ENCODE assay signal across 24 mouse cellular contexts in genomic region chr5:113626352-113626751, GRCm38 (mm10). TPM values are rescaled to one million over a fixed set of nuclear protein-coding genes. Genes with fewer than 3 reads are reported as not detected.
A peak's percentile ranks its signal among the peaks of the same experiment; 100 is the strongest.
DNase-seq lines count a peak whose midpoint lies in the region; ATAC-seq and TF ChIP-seq lines count a peak whose summit lies in the region.
"Had no signal": no experiment of that assay in that cellular context is flagged by ENCODE, and none has a peak within 500 bp of the region (broad histone marks: within the 10 kb centered on the region; RNA-seq: fewer than 3 reads in every experiment).

No protein-coding gene starts in this region.

- H3K27ac ChIP-seq in hindbrain, embryonic 10.5 days = 0 out of 2 replicates have a peak overlapping the region, but pooled peaks have one; percentile 62
- no peak overlapping the region for H3K27ac ChIP-seq in hindbrain, embryonic 16.5 days (ENCODE audit: low read depth, low read length)
- no peak overlapping the region for H3K27ac ChIP-seq in midbrain, postnatal 0 days (ENCODE audit: low read depth, low read length)
- H3K27ac ChIP-seq in heart, adult 2 months = no peak overlapping the region
- H3K27ac ChIP-seq: hindbrain, embryonic 13.5 days; left cerebral cortex, adult 2 months; limb, embryonic 12.5 days; liver, embryonic 14.5 days had no signal

- intact Hi-C loops in heart, adult 2 months (cut with DNase I) = no loop called here

- 83% methylated on average over 8 of the region's 8 CpGs for WGBS in hindbrain, embryonic 10.5 days
- 87% methylated on average over 8 of the region's 8 CpGs for WGBS in hindbrain, embryonic 16.5 days
- WGBS in midbrain, postnatal 0 days = 85% methylated on average over 8 of the region's 8 CpGs
- 65% methylated on average over 8 of the region's 8 CpGs for WGBS in heart, adult 2 months

- H3K36me3 ChIP-seq in hindbrain, embryonic 10.5 days = no peaks in the 10 kb centered on the region
- H3K36me3 ChIP-seq in hindbrain, embryonic 16.5 days (ENCODE audit: control insufficient read depth, insufficient read depth, low read length) = no peaks in the 10 kb centered on the region
- H3K36me3 ChIP-seq in midbrain, postnatal 0 days (ENCODE audit: insufficient read depth, low read length) = no peaks in the 10 kb centered on the region
- H3K36me3 ChIP-seq in heart, adult 2 months (ENCODE audit: control insufficient read depth, insufficient read depth, low read length) = no peaks in the 10 kb centered on the region
- H3K36me3 ChIP-seq: heart, embryonic 10.5 days; hindbrain, embryonic 13.5 days; limb, embryonic 12.5 days had no signal

- peaks cover 11% of the 10 kb centered on the region; the same call in 1 of the 2 replicates for H3K27me3 ChIP-seq in hindbrain, embryonic 10.5 days (ENCODE audit: insufficient read depth, poor library complexity, severe bottlenecking)
- no peaks in the 10 kb centered on the region; the same call in 1 of the 2 replicates for H3K27me3 ChIP-seq in hindbrain, embryonic 16.5 days (replicated peaks; ENCODE audit: control insufficient read depth, insufficient read depth, low read length)
- H3K27me3 ChIP-seq in midbrain, postnatal 0 days (ENCODE audit: insufficient read depth, low read length) = no peaks in the 10 kb centered on the region
- no peaks in the 10 kb centered on the region for H3K27me3 ChIP-seq in heart, adult 2 months (ENCODE audit: control insufficient read depth, insufficient read depth, low read length)

- H3K4me1 ChIP-seq in hindbrain, embryonic 10.5 days (replicated peaks) = peaks cover 62% of the 10 kb centered on the region
- H3K4me1 ChIP-seq in hindbrain, embryonic 16.5 days (ENCODE audit: control insufficient read depth, insufficient read depth, low read depth, low read length) = no peaks in the 10 kb centered on the region
- no peaks in the 10 kb centered on the region for H3K4me1 ChIP-seq in midbrain, postnatal 0 days (ENCODE audit: insufficient read depth, low read length)
- H3K4me1 ChIP-seq in heart, adult 2 months (ENCODE audit: control insufficient read depth, insufficient read depth, low read length) = peaks cover 8% of the 10 kb centered on the region

- no peak overlapping the region for H3K4me2 ChIP-seq in hindbrain, embryonic 16.5 days (ENCODE audit: low read length)
- H3K4me2 ChIP-seq in midbrain, postnatal 0 days (ENCODE audit: low read depth, low read length, poor library complexity, severe bottlenecking) = no peak overlapping the region
- H3K4me2 ChIP-seq: hindbrain, embryonic 13.5 days; limb, embryonic 12.5 days had no signal

- no peak for TF ChIP-seq CTCF in midbrain, postnatal 0 days (IDR thresholded peaks at IDR 0.05)
- TF ChIP-seq CTCF in heart, adult 2 months (IDR thresholded peaks at IDR 0.05) = no peak

- DNase-seq in hindbrain, embryonic 10.5 days (ENCODE audit: low spot score) = no peak
- DNase-seq in 416B (ENCODE audit: low read depth) = peak; percentile 12
- no peak for DNase-seq in midbrain, postnatal 0 days (ENCODE audit: low spot score)
- DNase-seq in heart, adult 2 months = no peak
- DNase-seq: adrenal gland, postnatal 36 days; cerebellum, adult 11-12 months; cerebellum, postnatal 14 days; embryo, embryonic 11 days; gastrocnemius, postnatal 10 days; kidney, postnatal 36 days; layer of hippocampus, adult 9-11 months; midbrain, embryonic 14.5 days; thymus, postnatal 25 days had no signal

- TF ChIP-seq POLR2A in heart, adult 2 months (IDR thresholded peaks at IDR 0.05; ENCODE audit: insufficient read depth, low read depth, low read length) = no peak

- H3K79me2 ChIP-seq in heart, adult 2 months (replicated peaks; ENCODE audit: control insufficient read depth, insufficient read depth, low read length) = no peaks in the 10 kb centered on the region

- no peaks in the 10 kb centered on the region for H3K9me3 ChIP-seq in hindbrain, embryonic 10.5 days
- H3K9me3 ChIP-seq in hindbrain, embryonic 16.5 days (ENCODE audit: control insufficient read depth, low read length) = no peaks in the 10 kb centered on the region
- H3K9me3 ChIP-seq in midbrain, postnatal 0 days (ENCODE audit: low read length) = no peaks in the 10 kb centered on the region
- H3K9me3 ChIP-seq: heart, embryonic 10.5 days; hindbrain, embryonic 13.5 days; limb, embryonic 12.5 days had no signal

- ATAC-seq in hindbrain, embryonic 16.5 days = no peak
- peak; percentile 86 for ATAC-seq in granulocyte monocyte progenitor cell, adult 5-6 weeks (replicated peaks; ENCODE audit: poor library complexity, severe bottlenecking)
- ATAC-seq in megakaryocyte progenitor cell, adult 5-6 weeks (replicated peaks; ENCODE audit: poor library complexity) = peak; percentile 86
- ATAC-seq in midbrain, postnatal 0 days (ENCODE audit: low FRiP score) = no peak

- no peak overlapping the region for H3K4me3 ChIP-seq in hindbrain, embryonic 10.5 days
- H3K4me3 ChIP-seq in hindbrain, embryonic 16.5 days (ENCODE audit: low read length) = no peak overlapping the region
- no peak overlapping the region for H3K4me3 ChIP-seq in midbrain, postnatal 0 days (ENCODE audit: low read depth, low read length)
- no peak overlapping the region for H3K4me3 ChIP-seq in heart, adult 2 months
- H3K4me3 ChIP-seq: heart, embryonic 10.5 days; hindbrain, embryonic 13.5 days; left cerebral cortex, adult 2 months; limb, embryonic 12.5 days; megakaryocyte, embryonic 14.5 days had no signal

- H3K9ac ChIP-seq in hindbrain, embryonic 16.5 days (ENCODE audit: low read depth, low read length) = no peak overlapping the region
- no peak overlapping the region for H3K9ac ChIP-seq in midbrain, postnatal 0 days (replicated peaks; ENCODE audit: low read length, poor library complexity, severe bottlenecking)
- no peak overlapping the region for H3K9ac ChIP-seq in heart, adult 2 months (ENCODE audit: low read depth, low read length)
- H3K9ac ChIP-seq: hindbrain, embryonic 13.5 days; limb, embryonic 12.5 days; liver, embryonic 14.5 days had no signal

- no peak for TF ChIP-seq EP300 in heart, adult 2 months (IDR thresholded peaks at IDR 0.05; ENCODE audit: insufficient read depth, low read depth, low read length)

RNA-seq across cellular contexts. Expression of gene Cmklr1, which starts 23.9 kb away (rescaled TPM):
- 0.78 and 1.1 TPM in 2 replicates for polyA plus RNA-seq in hindbrain, embryonic 10.5 days (2016; fragmentation: Nextera tagmentation; extraction: Ambion mirVana)
- polyA plus RNA-seq in hindbrain, embryonic 16.5 days (2015; fragmentation: Nextera tagmentation; extraction: Ambion mirVana) = 1.2 and 1.6 TPM in 2 replicates
- total RNA-seq in granulocyte monocyte progenitor cell, adult 5-6 weeks (2014; fragmentation: Nextera tagmentation) = 1.7 TPM in 1 of 2 replicates, not detected in the other
- not detected in 2 replicates for total RNA-seq in granulocyte monocyte progenitor cell, adult 5-6 weeks (2017)
- total RNA-seq in megakaryocyte progenitor cell, adult 5-6 weeks (2015) = 0.85 and 0.94 TPM in 2 replicates
- not detected in 2 replicates for total RNA-seq in megakaryocyte progenitor cell, adult 5-6 weeks (2017)
- total RNA-seq in midbrain, postnatal 0 days (2014; rRNA removed) = 2.7 and 3.6 TPM in 2 replicates
- 0.63 and 1.1 TPM in 2 replicates for polyA plus RNA-seq in midbrain, postnatal 0 days (2015; fragmentation: Nextera tagmentation; extraction: Ambion mirVana)
- total RNA-seq in heart, adult 2 months (2021) = 10 to 100 TPM; 22.0 to 28.5 TPM
- polyA plus RNA-seq in heart, adult 2 months (2012; rRNA removed) = 42.0 and 43.6 TPM in 2 replicates
- total RNA-seq: CH12.LX, MEL had no signal

Comparison
In these comparisons a context has a peak if more than half of its experiments do, and no peak if none do; other contexts are left out.
1. ATAC-seq: peak in granulocyte monocyte progenitor cell, adult 5-6 weeks (single experiment) and megakaryocyte progenitor cell, adult 5-6 weeks (single experiment); none in hindbrain, embryonic 16.5 days (single experiment) and midbrain, postnatal 0 days (single experiment).